Mouse (Mus musculus): ENCODE results near the gene Sh3yl1.

Gene Sh3yl1

DNA sequence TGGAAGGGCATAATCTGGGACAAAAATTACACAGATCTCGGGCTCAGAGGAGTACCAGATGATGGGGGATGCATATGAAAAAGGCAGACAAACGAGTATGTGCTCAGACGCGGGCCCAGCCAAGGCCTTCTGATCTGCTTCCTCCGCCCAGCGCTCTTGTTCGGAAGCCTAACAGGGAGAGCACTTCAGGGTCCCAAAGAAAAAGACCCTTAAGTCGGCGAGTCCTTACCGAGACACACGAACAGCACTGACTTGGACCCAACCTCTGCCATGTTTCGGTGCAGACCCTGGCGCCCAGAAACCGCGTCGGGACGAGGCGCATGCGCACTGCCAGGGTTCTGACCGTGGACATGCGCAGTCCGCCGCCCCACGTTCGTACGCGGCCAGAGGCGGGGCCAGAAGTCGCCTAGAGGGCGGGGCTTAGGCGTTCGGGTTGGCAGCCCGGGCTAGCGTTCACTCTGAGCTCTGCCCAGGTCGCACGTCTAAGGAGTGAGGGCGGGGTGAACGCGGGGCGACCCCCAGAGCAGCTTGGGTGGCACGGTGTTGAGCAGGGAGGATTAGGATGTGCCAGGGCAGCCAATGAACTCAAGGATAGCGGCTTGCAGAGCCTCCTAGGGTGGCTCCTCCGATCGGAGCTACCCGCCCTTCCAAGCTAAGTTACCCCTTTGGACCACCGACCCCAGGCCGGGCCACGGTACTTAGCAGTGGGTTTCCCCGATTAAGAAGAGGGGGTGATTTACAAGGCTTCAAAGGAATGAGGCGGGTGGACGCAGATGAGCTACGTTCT is at the start of gene Sh3yl1, which contains the start of gene Acp1:
Sh3yl1 (plus strand) TSS at position 408 of the 787 bp plus-strand sequence.
Acp1 (minus strand) TSS at position 329 of the 787 bp plus-strand sequence.
- peak; percentile 99 for DNase-seq (ENCODE audit: low spot score)

DNA sequence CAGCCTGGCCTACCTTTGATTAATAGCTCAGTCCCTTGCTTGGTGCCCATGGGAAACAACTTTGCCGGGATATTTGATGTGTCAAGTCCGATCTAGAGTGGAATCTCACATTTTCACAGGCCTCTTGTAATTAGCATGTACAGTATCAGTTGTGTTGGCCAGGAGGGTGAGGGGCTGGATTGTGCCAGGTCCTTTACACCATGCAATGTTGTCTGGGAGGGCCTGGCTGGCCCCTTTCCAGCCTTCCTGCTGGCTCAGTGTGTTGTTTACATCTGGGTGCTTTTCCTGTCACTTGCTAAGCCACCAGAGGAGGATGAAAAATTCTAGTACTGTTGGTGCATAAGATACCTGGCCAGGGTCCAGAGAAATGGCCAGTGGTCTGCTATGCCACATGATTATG is 47.1 kb upstream of the Sh3yl1 start:
- no peak for DNase-seq (ENCODE audit: low spot score)

DNA sequence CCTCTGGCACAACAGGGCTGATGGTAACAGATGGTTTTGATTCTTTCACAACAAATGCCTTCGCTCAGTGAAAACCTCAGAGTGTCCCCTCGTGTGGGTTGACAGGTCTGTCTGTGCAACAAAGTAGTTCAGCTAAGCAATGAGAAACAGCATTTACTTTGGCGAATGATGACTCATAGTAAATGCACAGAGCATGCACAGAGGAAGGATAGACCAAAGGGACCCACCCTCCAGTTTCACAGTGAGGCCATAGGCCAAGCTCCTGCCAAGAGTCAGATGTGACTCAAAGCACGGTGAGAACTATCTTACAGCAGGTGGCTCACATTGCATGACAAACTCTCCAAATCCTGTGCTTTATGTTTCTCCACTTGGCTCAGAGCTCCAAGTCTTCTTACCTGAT is 45.7 kb upstream of the Sh3yl1 start:
- DNase-seq (ENCODE audit: low spot score), result no peak

DNA sequence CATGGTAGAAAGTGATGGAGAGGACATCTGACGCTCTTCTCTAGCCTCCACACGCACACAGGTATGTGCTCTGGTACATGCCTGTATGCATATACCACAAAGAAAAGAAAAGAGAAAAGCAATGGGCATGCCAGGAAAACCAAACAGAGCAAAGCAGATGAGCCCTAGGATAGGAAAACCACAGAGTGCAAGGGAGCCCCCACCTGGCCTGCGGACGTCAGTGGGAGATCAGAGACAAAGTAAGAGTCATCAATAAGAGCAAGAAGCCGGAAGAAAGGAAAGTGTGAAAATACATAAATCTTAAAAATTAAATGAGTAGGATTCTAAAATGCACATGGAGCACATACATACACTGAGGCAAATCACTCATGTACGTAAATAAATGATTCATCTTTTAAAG is 32.0 kb upstream of the Sh3yl1 start:
- no peak for DNase-seq (ENCODE audit: low spot score)

DNA sequence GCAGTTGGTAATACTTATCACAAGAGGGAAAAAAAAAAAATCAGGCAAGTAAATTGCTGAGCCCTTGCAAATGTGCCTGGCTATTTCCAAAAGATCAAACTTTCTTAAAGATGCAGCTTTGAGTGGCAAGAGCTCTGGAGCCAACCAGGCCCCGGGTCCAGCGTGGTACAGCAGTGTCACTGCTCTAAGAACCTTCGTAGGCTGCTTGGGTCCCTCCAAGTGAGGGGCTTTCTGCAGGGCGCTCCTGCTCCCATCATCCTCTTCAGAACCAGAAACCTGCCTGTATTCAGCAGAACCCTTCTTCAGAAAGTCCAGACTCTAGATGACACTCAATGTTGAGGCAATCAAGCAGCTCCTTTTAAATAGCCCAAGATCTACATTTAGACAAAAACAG is 27.9 kb upstream of the Sh3yl1 start:
- DNase-seq (ENCODE audit: low spot score), result no peak

DNA sequence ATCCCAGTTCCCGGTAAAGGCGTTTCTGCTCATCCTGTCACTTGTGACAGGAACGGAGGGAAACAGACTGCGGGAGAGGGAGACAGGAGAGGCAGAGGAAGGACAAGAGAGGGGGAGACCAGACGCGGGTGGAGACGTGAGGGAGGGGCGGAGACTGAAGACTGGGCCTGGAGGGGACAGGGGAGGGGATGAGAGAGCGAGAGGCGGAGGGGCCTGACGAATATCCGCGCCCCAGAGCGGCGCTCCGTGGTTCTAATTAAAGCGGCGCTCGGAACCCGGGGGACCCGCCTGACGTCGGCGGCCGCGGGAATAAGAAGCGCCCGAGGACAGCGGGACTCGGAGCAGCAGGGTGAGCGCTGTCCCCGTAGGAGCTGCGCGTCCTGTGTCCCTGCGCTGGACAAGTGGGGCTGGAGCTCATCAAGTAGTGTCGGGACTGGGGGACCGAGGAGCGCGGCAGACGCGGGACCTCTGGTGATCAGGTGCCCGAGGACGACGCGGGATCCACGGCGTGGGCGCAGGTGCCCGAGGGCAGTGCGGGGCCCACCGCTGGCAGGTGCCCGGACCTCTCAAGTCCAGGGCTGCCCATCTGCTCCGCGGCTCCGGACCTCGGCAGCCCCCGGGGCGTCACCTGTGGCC is 27.4 kb upstream of the Sh3yl1 start, which contains the start of gene Alkal2:
Alkal2 (plus strand) TSS at position 337 of the 636 bp plus-strand sequence.
- DNase-seq (ENCODE audit: low spot score), result no peak

DNA sequence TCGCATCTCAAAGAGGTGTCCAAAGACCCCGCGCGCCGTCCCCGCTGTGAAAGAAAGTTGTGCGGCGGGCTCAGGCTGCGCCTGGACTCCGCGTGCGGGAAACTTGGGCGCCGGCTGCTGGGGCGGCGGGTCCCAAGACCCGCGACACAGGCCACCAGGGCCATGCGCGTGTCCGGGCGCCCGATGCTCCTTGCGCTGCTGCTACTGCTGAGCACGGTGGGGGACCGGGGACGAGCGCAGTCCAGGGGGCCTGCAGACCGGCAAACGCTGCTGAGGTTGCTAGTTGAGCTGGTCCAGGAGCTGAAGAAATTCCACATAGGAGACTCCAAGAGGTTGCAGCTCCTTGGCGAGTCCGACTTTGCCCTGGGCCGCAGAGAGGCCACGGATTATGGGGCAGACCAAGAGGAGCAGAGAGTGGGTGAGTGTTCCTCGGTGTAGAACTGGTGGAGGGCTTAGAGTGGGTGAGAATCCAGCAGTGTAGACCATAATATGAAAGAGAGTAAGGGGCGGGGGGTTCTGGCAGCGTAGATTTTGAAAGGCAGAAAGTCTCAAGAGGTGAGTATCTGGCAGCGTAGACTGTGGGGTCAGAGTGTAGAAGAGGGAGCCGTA is 26.7 kb upstream of the Sh3yl1 start:
- no peak for DNase-seq (ENCODE audit: low spot score)

DNA sequence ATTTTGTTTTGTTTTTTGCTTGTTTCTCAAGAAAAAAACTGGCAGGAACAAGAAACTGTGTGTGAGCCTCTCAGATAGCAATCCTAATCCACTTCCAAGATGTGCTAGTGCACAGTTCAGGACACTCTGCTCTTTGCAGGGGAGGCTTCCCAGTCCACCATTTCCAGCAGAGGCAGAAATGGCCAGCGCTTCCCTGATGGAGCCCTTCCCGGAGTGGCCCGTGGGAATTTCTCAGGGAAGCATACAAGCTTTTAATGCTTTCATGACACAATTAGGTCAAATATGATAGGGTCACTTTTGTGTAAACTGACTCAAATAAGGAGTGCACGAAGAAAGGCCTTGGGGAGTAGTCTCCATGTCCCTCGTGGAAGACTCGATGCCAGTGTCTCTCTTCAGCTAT is 25.6 kb upstream of the Sh3yl1 start:
- no peak for DNase-seq (ENCODE audit: low spot score)

DNA sequence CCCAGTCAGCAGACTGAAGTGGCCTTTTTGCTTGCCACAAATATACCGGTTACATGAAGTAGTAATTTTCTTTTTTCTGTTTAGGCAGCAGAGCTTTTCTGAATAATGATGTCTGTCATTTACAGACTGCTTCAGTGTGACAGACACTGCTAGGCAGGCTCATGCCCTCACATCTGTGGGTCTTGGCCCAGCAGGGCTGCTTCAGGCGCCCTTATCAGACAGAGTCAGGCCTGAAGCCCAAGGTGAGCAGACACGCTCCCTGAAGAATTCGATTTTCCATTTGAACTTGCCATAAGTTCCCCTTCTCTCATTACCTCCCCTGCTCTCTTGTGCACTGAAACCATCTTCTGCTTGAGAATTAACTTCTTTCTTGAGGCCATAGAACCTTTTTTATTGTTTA is 23.5 kb upstream of the Sh3yl1 start:
- no peak for DNase-seq (ENCODE audit: low spot score)

DNA sequence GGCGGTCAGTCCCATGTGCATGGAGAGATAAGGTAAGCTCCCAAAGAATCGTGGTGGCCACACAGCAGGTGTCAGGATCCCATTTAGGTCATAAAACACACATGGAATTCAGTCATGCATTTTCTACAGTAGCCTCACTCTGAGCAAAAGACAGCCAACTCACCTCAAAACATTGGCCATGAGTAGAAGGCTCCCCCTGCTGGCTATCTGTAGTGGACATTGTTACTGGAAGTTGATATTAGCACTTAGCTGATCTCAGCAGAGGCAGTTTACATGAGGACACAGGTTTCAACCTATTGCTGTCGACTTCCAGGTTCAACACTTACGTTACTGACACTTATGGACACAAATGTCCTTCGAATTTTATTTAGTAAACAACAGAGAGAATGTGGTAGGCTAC is 21.4 kb upstream of the Sh3yl1 start:
- peak; percentile 77 for DNase-seq (ENCODE audit: low spot score)

DNA sequence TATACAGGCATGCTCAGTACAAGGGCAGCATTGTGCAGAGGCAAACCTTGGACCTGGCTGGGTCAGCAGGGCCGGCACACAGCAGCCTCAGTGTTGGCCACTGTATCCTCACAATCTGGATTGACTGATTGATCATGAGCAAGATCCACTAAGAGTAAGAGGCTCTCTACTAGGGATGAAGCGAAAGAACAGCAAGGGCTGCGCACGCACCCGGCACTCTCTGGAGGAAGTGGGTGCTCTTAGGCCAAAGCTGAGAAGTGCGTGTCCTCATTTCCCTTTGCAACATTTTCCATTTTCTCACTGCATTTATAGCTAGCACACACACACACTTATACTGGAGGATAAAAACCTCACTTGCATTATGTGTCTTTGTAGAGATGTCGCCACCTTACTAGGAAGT is 20.0 kb upstream of the Sh3yl1 start:
- DNase-seq (ENCODE audit: low spot score), result no peak

DNA sequence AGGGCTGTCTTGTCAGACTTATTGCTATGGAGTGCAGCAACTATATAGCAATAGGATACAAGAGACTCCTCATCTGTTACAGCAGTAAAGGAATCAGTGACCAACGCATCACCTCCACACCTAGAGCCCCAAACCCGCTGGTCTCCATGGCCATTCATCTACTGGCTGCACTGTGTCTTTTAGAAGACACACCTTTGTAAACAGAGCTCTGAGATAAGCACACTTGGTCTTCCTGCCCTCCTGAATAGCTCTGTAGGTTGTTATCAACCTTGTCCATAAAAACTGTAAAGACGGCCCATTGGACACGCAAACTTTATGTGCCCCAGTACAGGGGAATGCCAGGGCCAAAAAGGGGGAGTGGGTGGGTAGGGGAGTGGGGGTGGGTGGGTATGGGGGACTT is 14.4 kb upstream of the Sh3yl1 start:
- no peak for DNase-seq (ENCODE audit: low spot score)

DNA sequence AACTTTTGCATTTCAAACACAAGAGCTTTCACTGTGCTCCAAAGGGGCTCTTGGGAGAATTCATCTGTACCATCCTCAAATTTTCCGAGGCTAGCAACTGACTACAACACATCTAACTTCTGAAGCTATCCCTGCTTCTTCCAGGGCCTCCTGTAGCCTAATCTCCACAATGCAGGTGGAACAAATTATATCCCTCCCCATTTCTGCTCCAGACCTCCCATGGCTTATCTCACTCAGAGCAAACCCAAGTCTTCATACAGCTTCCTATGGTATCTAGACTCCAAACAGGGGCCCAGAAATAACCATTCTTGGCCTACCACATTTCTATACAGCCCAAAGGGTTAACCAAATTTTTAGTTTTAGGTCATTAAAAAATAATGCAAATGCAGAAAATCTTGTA is 2.8 kb upstream of the Sh3yl1 start:
- DNase-seq (ENCODE audit: low spot score), result no peak

DNA sequence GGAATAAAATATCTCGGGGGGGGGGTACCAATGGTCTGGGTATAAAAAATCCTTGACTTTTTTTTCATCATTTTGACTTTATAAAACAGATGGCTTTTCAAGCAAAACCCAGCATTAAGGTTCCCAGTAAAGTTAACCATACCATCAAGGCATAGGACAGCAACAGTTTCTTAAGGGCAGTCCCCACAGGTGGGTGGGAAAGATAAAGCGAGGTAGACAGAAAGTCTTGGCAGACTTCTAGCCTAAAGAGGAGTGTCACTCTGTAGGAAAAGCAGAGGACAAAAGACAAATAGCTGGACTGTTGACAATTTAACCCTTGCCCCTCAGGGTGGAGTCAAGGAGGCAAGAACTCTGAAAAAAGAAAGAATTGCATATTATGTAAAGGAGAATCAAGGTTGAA is 1.6 kb upstream of the Sh3yl1 start:
- DNase-seq (ENCODE audit: low spot score), result no peak

DNA sequence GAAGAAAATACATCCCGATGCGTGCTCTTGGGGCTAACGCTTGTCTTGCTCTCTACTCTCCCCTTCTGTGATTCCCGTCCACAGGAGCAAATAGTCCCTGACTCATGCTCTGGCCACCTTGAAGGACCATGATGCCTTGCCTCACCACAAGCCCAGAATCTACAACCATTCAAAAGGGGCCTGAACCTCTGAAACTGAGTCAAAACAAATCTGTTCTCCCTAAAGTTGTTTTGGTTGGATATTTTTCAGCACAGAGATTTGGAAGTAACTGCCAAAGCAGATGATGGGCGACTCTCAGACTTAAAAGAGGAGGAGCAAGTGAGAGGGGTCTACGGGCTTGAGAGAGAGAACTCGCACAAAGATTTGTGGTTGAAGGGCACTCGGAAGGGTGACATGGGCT is 608 bp upstream of the Sh3yl1 start:
- no peak for DNase-seq (ENCODE audit: low spot score)

DNA sequence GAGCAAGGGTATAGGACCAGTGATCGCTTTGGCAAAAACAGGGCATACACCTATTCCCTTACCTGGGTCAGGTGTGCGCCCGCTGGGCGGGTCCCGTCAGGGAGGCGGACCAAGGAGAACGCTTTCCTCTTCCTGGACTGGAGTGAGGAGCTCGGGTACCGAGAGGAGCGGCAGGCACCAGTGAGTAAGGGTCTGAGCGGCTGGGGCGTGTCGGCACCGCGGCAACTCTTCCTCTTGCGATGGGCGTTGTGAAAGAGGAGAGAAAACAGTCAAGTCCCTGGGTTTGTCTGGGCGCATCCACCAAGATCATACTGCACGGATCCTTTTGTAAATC is 547 bp downstream of the Sh3yl1 start:
- DNase-seq (ENCODE audit: low spot score), result peak; percentile 57

DNA sequence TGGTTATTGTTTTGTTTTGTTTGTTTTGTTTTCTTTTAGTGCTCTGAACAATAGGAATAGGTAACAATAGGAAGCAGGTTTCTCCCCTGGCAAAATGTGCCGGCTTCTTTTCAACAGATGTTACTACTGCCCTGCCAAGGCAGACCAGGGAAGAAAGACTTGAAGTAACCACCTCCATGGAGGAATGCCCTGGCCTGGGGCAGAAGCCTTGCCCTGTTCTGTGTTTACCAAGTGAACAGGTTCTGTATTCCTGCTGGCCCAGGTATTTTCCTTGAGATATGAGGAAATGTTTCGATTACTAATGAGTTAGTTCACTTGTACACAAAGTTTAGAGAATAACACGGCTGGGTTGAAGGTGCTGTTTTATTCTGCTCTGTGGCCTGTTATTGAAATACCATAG is 1.4 kb downstream of the Sh3yl1 start:
- no peak for DNase-seq (ENCODE audit: low spot score)

DNA sequence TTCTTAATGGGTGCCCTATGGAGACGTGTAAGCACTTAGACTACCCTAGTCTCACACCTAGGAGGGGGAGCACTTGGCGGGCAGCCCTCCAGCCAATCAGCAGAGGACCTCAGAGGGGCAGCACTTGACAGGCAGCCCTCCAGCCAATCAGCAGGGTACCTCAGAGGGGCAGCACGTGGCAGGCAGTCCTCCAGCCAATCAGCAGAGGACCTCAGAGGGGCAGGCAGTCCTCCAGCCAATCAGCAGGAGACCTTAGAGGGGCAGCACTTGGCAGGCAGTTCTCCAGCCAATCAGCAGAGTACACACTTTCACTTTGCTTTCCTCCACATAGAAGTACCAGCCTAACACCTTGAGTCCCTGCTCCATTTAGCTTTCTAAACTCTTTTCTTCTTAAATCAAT is 10.9 kb downstream of the Sh3yl1 start:
- DNase-seq (ENCODE audit: low spot score), result no peak

DNA sequence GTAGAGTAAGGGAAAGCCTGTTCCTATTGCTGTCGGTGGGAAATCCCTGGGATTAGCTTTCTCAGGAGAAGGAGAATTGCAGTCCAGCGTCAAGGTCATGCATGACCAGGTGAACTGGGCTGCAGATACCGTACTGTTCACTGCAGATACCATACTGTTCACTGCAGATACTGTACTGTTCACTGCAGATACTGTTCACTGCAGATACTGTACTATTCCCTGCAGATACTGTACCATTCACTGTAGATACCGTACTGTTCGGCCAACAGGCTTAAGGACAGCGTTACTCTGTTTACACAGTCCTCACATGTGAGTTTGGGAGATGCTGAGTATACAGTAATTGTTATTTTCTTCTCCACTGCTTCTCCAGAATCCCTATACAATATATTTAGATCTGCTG is 16.7 kb downstream of the Sh3yl1 start:
- no peak for DNase-seq (ENCODE audit: low spot score)

DNA sequence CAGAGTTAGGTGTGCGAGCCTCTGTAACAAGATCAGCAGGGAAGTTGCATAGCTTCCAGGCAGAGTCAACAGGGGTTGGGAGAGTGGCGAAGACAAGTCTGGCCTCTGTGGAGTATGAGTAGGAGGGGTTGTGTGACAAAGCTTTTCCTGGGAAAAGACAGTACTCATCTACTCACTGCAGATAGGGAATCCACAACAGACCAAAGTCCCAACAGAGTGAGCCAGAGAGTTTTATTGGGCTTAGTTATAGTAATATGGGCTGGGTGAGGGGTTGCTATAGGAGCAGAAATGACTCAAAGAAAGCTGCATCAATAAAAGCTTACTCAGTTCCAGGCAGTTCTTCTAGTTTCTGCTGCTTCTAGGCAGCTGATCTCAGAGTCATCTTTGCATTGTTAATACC is 21.8 kb downstream of the Sh3yl1 start:
- no peak for DNase-seq (ENCODE audit: low spot score)

DNA sequence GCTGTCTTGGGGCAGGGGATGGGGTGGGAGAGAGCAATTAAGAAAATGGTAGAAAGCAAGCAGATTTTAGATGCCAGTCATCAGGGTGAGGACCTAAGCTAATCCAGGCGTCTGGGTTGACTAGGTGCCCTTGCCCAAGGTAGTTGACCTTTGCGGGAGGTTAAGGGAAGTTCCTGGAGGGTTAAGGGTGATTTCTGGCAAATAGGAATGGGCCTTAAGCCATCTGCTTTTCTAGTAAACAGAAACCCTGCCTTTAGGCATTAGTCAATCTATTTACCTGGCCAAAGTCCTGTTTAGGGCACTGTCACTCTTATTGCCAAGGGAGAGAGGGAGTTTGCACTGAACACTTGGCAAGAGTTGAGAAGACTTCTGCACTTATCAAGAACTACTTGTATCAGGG is 25.4 kb downstream of the Sh3yl1 start:
- DNase-seq (ENCODE audit: low spot score), result no peak

DNA sequence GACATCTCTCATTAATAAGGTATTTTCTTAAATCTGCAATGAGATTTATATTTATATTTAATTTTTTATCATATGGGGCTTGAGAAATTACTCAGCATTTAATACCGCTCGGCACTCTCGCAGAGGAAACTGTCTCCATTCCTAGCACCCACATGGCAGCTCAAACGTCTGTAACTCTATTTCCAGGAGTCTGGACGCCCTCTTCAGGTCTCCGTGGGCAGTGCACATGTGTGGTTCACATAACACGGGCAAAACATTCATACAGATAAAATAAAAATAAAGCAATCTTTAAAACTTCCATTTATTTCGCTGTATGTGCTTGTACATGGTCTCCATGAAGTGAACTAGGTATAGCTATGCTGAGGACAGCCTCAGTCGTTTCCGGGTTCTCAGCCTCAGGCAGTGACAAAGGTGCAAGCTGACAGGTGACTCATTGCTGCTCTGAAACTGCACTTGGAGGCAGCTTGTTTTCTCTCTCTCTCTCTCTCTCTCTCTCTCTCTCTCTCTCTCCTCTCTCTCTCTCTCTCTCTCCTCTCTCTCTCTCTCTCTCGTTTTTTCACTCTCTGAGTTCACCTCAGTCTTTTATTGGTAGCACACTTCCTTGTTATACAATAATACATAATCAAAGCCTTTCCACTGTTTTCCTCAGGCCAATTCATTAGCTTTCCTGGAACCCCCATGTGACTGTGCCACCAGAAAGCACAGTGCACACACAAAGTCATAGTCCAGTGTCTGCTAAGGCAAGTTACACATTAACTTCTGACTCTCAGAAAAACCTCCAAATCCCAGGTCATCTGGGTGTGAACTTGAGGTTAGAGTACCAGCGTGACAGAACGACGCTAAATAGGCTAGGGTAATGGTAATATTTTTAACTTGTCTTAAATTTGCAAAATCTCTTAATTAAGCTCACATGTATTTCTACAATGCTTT is 31.9 kb downstream of the Sh3yl1 start:
- no peak for DNase-seq (ENCODE audit: low spot score)

Data from testis, postnatal 10 days (tissue).